Mouse (Mus musculus) layer of hippocampus, adult 8-10 months (tissue): Measurements from ENCODE around the gene Capza1. TPM values are rescaled to one million over a fixed set of nuclear protein-coding genes. Genes with fewer than 3 reads are reported as not detected.
"Not testable (repeated sequence)": the region's sequence is repeated elsewhere in the genome, so short reads cannot be mapped to it uniquely, and the experiment has no call there.

Source experiments
- DNase-seq, 2 experiments: peaks; one replicate each; pipeline ENCODE4 v3.0.0; 2022; ENCODE audit warnings: low spot score in 2 of 2
- total RNA-seq, 4 experiments: library from RNA; stranded (reverse); gene quantifications; 2 replicates each; pipeline ENCODE4 v1.2.4; 2022

Capza1 gene
- total RNA-seq, result 10 to 100 TPM; 33.9 to 44.7 (median 37.0) TPM

GRCm38 (mm10) chr3:104863786-104864650, at the start of gene Capza1, which contains the start of gene St7l:
Capza1 (minus strand) TSS chr3:104864505.
St7l (plus strand) TSS chr3:104864005.
- DNase-seq, result peak; percentile 77 to 87

- DNase-seq, result no peak
These were observed 44.9 kb upstream of the Capza1 start for GRCm38 (mm10) chr3:104909195-104909594.

DNA sequence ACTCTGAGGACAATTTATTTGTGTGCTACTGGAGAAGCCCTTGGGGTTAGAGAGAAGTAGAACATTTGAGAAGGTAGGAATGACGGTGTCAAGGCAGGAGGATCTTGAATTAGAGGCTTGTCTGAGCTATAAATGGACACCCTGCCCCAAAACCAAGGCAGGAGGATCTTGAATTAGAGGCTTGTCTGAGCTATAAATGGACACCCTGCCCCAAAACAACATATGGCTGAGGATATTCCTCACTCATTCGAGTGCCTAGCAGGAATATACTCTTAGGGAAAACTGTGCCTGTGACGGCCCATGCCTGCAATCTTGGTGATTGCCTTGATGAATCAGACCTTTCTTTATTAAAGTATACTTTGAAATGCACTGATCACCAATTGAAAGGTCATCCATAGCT, 41.7 kb upstream of the Capza1 start:
- DNase-seq, result no peak

GRCm38 (mm10) chr3:104905389-104905788, 41.1 kb upstream of the Capza1 start:
- no peak for DNase-seq

- DNase-seq, result no peak
These were observed 36.8 kb upstream of the Capza1 start for GRCm38 (mm10) chr3:104901154-104901553.

DNA sequence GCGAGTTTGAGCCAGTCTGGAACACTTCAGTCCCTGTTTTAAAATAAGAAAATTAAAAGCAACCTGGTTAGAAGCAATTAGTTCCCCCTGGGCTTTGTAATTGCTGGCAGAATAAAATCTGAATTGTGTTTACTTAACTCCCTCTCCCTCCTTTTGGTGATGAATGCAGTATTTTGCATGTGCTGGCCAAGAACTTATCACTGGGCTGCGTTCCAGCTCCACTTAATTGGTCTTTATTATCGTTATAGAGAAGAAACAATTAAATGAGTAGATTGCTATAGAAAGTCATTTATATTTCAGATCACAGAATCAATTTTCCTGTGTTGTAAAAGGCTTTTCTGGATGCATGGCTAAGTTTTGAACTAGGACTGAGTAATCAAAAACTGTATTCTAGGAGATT, 31.8 kb upstream of the Capza1 start:
- DNase-seq, result no peak

DNA sequence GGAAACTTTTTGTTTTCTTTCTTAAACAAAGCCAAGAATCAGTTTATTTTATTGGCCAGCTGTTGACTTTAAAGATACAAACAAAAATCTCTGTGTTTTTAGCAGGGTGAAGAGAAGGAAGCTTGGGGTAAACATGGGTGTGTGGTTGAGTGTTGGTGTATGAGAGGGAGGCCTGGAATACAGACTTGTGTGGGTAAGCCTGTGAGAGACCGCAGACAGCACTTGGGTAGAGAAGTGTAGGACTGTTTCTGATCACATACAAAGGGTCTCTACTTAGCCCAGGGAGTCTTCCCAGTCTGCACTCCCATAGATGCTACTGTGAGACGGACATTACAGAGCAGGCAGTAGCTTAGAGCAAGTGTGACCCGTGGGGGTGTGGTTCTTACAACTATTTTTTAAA, 24.3 kb upstream of the Capza1 start:
- DNase-seq, result no peak

DNA sequence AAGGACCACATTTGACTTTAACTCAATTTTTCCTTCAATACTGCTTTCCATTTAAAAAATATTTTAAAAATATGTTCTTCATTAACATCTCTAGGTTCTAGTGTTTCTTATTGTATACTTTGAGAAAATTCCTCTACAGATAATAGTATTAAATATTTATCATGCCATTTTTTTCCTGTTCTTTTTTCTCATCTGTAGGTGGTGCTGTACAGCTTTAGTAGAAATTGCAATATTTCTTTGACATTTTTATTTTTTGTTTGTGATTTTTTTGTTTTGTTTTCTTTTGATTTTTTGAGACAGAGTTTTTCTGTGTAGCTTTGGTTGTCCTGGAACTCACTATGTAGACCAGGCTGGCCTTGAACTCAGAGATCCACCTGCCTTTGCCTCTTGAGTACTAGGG, 5.3 kb upstream of the Capza1 start:
- DNase-seq, result no peak

GRCm38 (mm10) chr3:104866674-104867073, 2.4 kb upstream of the Capza1 start:
- not testable (repeated sequence) for DNase-seq

GRCm38 (mm10) chr3:104865341-104865788, 1.1 kb upstream of the Capza1 start:
- no peak for DNase-seq

GRCm38 (mm10) chr3:104864651-104865340, 491 bp upstream of the Capza1 start:
- peak; percentile 80 to 89 for DNase-seq

DNA sequence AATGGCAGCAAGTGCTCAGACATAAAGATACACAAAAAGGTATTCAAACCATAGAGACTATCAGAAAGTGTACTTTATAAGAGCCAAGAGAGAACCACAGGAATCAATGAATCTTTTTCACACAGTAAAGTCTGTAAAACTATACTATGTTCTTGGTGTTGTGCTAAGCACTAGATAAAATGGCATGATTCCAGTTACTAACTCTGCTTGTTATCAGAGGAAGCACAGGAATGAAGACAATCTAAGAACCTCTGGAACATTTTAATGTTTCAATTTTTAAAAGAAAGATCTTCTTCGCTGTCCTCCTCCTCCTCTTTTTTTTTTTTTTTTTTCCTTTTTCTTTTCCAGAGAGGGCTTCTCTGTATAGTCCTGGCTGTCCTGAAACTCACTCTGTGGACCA, 5.7 kb downstream of the Capza1 start:
- DNase-seq, result no peak

DNA sequence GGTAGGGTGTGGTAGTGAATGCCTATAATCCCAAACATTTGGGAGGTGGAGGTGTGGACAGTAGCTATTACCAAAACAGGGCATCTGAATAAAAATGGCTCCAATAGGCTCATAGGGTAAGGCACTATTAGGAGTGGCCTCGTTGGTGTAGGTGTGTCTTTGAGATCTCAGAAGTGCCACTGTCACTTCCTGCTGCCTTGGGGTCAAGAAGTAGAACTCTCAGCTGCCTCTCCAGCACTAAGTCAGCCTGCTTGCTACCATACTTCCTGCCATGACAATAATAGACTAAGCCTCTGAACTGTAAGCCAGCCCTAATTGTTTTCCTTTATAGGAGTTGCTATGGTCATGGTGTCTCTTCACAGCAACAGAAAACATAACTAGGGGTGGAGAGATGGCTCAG, 8.2 kb downstream of the Capza1 start:
- no peak for DNase-seq

GRCm38 (mm10) chr3:104854866-104855265, 9.4 kb downstream of the Capza1 start:
- no peak for DNase-seq

DNA sequence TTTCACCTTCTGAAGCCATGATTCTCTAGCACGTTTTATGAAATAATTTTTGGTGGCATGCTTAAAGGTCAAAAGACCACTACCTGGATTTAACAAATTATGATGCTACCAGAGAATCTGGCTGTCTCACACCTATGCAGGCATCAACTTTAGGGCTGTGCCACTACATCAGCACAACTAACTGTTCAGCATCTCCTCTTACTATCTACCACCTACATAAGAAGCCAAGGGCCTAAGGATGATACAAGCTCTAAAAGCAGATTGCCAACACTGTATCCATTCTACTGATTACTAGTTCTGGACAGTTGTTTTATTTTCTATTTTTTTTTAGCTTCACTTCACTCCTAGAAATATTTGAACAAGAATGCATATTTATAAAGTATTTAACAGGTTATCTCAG, 9.8 kb downstream of the Capza1 start:
- DNase-seq, result no peak

DNA sequence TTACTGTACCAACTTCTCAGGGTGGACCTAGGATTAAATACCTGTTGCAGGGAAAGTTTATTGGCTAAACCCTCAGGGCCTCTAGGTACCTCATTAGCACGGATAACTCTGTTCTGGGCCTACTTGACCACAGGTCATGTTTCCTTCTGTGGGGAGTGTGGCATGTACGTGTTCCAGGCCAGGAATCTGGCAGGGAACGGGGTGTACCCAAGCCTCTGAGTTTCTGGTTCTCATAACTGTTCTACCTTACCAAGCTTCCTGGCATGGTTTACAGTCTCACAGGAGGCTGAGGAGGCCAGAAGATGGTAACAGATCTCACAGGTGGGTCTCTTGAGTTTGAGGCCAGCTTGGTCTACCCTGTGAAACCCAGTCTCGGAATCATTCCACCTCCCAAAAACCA, 17.7 kb downstream of the Capza1 start:
- DNase-seq, result no peak

- no peak for DNase-seq
These were observed 23.3 kb downstream of the Capza1 start for GRCm38 (mm10) chr3:104841049-104841448.

DNA sequence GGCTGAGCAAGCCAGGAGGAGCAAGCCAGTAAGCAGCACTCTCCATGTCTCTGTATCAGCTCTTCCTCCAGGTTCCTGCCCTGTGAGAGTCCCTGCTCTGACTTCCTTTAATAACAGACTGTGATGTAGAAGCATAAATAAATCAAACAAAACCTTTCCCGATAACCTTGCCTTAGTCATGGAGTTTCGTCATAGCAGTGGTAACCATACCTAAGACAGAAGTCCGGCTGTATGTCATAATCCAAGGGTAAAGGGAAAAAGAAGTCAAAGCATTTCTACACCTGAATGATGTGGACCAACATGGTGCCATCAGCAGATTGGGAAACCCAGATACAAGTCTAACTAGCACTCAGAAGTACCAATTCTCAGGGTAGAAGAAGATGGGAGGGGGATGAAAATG, 28.5 kb downstream of the Capza1 start:
- no peak for DNase-seq

DNA sequence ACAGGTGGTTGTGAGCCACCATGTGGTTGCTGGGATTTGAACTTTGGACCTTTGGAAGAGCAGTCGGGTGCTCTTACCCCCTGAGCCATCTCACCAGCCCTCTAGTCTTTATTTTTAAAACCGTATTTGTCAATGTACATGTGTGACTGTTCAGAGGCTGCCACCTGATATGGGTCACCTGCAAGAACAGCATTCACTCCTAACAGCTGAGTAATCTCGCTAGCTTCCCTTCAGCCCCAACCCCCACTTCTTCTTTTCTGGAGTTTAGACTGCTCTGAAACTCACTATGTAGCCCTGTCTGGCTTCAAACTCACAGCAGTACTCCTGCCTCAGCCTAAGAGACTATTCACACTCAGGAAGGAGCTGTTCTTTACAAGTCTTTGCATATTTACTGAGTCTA, 41.9 kb downstream of the Capza1 start:
- DNase-seq, result no peak

DNA sequence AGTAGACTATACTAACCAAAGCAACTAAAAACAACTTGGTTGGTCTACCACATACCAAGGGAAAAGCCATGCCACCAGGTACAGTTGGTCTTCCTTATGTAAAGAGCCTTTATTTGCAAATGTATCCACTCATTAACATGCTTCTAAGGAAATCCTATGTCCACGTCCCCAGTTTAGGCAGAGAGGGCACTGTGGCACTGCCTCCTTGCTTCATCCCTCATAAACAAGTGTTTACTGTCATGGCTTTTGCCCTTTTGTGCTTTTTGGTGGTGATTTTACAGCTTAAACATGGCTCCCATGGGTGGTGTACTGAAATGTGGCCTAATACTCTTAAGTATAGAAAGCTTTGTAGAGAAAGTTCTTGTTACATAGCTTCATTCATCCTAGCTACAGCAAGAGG, 43.9 kb downstream of the Capza1 start:
- no peak for DNase-seq

DNA sequence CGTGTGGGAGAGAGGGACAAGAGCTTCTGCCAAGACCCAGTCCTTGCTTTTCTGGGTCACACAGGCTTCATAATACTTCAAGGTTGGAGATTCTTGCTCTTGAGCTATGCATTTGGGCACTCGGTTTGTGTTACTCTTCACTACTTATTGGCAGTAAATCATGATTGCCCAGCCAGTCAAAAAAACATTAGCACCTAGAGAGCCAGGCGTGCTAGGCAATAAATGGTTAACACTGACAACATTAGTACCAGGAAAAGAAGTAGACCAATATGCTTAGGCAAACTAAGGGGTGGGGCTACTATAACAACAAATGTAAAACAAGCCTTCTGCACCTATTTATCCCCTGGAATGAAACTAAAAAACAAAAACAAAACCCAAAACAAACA, 45.6 kb downstream of the Capza1 start:
- no peak for DNase-seq

DNA sequence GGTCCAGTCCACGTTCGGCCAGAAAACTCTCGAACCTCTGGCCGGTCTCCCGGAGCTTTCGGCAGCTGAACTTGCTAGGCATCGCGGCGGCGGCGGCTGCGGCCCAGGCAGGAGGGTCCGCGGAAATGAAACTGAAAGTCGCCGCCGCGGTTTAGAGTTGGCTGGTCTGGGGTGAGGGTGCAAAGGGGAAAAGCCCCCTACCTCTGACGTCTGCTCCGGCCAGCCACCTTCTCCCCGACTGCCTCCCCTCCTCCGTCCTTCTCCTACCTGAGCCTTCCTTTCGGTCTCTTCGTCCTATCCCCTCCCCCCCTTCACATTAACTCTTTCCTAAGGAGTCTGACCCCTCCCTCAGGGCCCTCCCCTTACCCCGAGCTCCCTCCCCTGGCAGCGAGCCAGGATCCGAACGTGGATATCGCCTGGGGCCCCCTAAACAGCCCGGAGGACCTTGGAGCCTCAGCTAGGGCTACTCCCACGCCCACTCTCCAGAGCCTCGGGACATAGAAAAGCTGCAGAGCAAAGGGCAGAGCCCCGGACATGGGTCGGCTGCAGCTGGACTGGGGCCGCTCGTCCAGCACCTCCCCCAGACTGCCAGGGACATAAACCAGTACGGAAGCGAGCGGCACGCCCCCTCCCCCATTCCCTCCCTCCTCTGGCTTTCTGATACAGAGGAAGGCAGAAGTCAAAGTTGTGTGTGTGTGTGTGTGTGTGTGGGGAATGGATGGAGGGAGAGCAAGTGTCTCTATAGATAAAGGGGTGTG, 46.1 kb downstream of the Capza1 start, which contains the start of gene Mov10:
Gene Mov10 (minus strand): TSS at position 573 of the 758 bp plus-strand sequence.
- peak; percentile 30 to 38 for DNase-seq
